Mouse (Mus musculus): ENCODE measurements around the gene Sarm1.

Gene Sarm1

GRCm38 (mm10) chr11:78512025-78512957, 14.7 kb upstream of the Sarm1 start, which contains the start of the genes Tmem199 and Poldip2:
Tmem199 (minus strand) TSS chr11:78512172.
Poldip2 (plus strand) TSS chr11:78512193.
- DNase-seq = peak; percentile 81 to 84

DNA sequence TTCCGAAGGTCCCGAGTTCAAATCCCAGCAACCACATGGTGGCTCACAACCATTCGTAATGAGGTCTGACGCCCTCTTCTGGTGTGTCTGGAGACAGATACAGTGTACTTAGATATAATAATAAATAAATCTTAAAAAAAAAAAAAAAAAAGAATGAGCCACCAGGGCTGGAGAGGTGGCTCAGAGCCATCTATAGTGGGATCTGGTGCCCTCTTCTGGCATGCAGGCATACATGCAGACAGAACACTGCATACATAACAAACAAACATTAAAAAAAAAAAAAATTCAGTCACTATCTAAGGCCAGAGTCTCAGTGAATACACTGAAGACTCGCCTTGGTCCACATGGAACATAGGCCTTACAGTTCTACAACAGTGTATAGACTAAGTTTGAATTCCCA, 11.6 kb upstream of the Sarm1 start:
- no peak for DNase-seq

- no peak for DNase-seq
Measured at GRCm38 (mm10) chr11:78505430-78505829, 7.9 kb upstream of the Sarm1 start.

GRCm38 (mm10) chr11:78502909-78503650, 5.5 kb upstream of the Sarm1 start, which contains the start of gene Sebox:
Sebox (plus strand) TSS chr11:78503447.
- no peak for DNase-seq

DNA sequence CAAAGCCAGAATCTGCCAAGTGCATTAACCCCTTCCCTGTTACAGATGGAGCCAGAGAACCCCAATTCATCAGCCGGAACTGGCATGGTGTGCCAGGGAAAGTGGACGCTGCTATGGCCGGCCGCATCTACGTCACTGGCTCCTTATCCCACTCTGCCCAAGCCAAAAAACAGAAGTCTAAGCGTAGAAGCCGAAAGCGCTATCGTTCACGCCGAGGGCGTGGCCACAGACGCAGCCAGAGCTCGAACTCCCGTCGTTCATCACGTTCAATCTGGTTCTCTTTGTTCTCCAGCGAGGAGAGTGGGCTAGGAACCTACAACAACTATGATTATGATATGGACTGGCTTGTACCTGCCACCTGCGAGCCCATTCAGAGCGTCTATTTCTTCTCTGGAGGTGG, 4.0 kb upstream of the Sarm1 start:
- no peak for DNase-seq

DNA sequence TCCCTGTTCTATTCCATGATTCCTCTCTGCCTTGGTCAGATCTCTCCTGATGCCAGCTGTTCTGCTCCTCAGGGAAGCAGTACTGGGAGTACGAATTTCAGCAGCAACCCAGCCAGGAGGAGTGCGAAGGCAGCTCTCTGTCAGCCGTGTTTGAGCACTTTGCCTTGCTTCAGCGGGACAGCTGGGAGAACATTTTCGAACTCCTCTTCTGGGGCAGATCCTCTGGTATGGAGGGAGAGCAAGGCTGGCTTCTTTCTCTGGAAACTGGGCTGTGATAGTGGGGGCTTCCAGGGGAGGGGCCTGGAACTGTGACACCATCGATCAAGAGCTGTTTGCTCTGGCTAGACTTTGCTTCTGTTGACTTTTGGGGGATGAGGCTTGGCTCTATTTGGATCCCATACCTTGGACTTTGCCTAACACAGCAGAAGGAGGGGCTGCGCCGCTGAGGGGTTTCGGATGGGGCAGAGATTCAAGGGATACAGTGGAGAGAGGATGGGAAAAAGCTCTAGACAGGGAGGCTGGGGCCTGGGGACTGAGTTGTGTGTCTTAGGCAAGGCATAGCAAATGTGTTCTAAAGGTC, 3.2 kb upstream of the Sarm1 start:
- DNase-seq = no peak

DNA sequence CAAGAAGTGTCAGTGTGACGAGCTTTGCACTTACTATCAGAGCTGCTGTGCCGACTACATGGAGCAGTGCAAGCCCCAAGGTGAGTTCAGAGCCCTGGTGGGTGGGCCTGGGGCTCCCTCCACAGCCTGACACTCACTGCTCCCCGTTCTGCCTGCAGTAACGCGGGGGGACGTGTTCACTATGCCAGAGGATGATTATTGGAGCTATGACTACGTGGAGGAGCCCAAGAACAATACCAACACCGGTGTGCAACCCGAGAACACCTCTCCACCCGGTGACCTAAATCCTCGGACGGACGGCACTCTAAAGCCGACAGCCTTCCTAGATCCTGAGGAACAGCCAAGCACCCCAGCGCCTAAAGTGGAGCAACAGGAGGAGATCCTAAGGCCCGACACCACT, 2.0 kb upstream of the Sarm1 start:
- no peak for DNase-seq

GRCm38 (mm10) chr11:78499004-78499403, 1.4 kb upstream of the Sarm1 start, which contains the start of gene Vtn:
Vtn (plus strand) TSS chr11:78499091.
- DNase-seq = no peak

DNA sequence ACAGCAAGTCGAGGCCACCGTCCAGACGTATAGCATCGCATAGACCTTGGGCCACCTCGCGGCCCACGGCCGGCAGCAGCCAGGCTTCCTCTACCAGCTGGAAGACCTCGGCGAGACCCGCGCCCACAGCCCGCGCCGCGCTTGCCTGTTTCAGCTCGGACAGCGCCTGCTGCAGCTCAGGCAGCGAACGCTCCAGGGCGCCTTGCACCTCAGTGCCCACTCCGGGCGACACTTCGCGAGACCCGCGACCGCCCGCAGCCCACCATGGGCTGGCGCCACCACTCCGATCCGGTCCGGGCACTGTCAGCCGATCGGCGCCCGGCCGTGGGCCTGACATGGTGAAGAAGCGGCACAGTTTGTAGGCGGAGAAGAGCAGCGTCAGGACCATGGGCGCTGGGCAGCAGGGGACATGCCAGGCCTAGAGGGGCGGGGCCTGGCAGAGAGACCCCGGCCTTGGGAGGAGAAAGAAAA, 448 bp downstream of the Sarm1 start:
- DNase-seq = peak; percentile 17 to 26

GRCm38 (mm10) chr11:78495904-78496303, 1.6 kb downstream of the Sarm1 start:
- no peak for DNase-seq

DNA sequence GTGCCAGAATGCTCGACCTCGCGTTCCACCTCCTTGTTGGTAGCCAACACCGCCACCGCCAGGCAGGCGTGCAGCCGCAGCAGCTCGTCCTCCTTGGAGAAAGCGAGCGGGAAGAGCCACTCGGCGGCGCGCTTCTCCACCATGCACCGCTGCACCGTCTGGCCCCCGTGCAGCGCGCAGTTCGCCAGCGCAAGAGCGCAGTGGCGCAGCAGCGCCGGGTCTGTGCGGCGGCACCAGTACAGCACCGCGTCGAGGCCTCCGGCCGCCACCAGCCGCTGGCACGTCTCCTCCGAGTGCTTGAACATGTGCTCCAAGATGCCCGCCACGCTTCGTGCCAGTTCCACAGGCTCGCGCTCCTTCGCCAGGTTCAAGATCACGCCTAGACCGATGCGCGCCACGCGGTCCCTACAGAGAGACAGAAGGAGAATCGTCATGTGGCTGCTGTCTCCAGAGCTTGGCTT, 6.7 kb downstream of the Sarm1 start:
- DNase-seq = no peak

DNA sequence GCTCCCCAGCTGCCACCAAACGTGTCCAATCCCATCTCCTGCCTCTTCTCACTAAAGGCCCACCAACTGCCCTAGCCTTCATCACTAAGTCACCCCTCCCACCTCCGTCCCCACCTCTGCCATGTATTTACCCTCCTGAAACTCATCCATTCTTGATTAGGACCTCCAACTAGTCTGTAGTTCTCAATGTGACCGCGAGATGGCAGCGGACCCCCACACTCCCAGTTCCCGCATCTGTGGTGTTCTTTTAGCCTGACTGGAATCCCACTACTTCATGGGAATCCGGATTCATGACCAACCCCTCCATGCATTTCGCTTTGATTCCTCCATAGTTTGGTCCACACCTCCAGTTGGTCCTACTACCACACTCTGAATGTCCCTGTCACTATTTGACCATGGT, 9.4 kb downstream of the Sarm1 start:
- DNase-seq = peak; percentile 26 to 63

DNA sequence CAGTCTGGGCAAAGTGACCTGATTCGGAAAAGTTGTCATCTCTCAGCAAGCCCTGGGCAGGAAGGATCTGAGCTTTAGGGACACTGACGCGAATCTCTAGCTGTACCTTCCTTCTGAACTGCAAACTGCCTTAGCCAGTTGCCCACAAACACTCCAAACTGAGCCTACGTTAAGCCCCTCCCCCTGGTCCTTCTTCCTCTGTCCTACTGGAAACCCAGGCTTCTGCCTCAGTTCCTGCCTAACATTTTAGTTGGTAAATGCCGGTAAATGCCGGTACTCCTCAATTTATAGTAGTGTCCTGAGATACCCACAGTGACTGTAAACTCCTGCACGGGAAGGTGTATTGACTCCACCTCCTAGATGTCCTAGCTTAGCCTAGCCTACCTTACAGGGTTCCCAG, 13.9 kb downstream of the Sarm1 start:
- DNase-seq = no peak

GRCm38 (mm10) chr11:78475289-78475688, 22.3 kb downstream of the Sarm1 start:
- DNase-seq = no peak

- no peak for DNase-seq
Measured at GRCm38 (mm10) chr11:78471326-78472103, 26.0 kb downstream of the Sarm1 start.

DNA sequence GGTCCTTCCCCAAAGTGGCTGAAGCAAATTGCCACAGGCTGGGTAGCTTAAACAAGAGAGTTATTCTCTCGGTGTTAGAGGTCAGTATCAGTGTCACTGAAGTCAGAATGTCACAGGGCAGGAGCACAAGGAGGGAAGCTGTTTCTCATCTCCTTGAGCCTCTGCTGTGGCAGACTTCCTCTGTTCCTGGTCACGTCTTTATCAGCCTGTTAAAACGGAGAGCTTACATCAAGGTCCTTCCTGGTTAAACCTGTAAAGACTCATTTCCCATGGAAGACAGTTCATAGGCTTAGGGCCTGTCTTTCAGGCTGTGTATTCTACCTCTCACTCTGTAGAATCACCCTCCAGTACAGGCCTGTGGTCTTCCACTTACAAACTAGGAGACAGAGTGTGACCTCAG, 29.6 kb downstream of the Sarm1 start:
- DNase-seq = no peak

DNA sequence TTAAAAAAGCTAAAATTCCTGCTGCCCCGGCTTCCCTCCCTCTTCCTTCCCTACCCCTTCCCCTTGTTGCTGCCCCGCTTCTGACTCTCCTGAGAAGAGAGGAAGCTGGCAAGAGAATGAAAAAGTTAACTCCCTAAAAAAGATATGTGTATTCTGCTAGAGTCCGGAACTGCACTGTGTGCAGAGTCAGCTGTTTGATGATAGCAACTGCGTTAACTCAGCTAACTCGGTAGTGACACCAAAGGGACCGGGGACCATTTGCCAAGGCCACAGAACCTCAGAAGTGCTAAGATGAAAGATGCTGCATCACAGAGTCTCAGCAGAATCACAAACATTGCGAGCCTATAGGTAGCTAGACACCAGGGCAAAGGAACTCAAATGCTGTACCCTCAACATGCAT, 30.0 kb downstream of the Sarm1 start:
- DNase-seq = no peak

- DNase-seq = no peak
Measured at GRCm38 (mm10) chr11:78466242-78466912, 31.2 kb downstream of the Sarm1 start.

- DNase-seq = peak; percentile 64 to 73
Measured at GRCm38 (mm10) chr11:78465568-78466180, 31.9 kb downstream of the Sarm1 start, which contains the start of gene Slc46a1. Slc46a1 (plus strand) TSS chr11:78465697.

GRCm38 (mm10) chr11:78465116-78465515, 32.4 kb downstream of the Sarm1 start:
- DNase-seq = no peak
